Mouse (Mus musculus) Patski (cell line): Measurements from ENCODE around the gene Ksr2. TPM values are rescaled to one million over a fixed set of nuclear protein-coding genes. Genes with fewer than 3 reads are reported as not detected.

Experiments
- ATAC-seq: fragments of 100-300 bp; one replicate; pipeline ENCODE4 v1.8.0; 2021
- CTCF ChIA-PET: fragments of 350-600 bp; sonication (Branson Sonifier 250); formaldehyde crosslinking; loops from one replicate; lab custom pipeline; 2022; ENCODE audit warnings: inconsistent platforms; lab: Charles Lee
- POLR2A ChIA-PET: fragments of 350-600 bp; sonication (Branson Sonifier 250); formaldehyde crosslinking; loops from one replicate; lab custom pipeline; 2022; ENCODE audit warnings: antibody characterized with exemption, inconsistent platforms; lab: Charles Lee
- DNase-seq: peaks from one replicate; pipeline ENCODE4 v3.0.0-alpha.2; 2011; ENCODE audit warnings: low read depth, low spot score
- H3K27me3 ChIP-seq: fragments of 371-371 bp; one replicate; pipeline ENCODE4 v1.5.1; 2021
- CTCF ChIP-seq: fragments of 100-300 bp; IDR thresholded peaks from one replicate; pipeline ENCODE4 v1.5.1; 2021
- in situ Hi-C: fragments of 300-500 bp; cut with MboI; formaldehyde crosslinking; loops from 3 replicates; pipeline ENCODE4 v1.11.1; 2018; ENCODE audit warnings: low pct_unique_long_range_greater_than_20kb, mixed read lengths
- polyA plus RNA-seq: library from polyadenylated mRNA; unstranded; gene quantifications from one replicate; pipeline ENCODE4 v1.2.3, GENCODE M21; 2021

The Ksr2 gene
- polyA plus RNA-seq, 1 experiment from 2014 or later, result not detected

DNA sequence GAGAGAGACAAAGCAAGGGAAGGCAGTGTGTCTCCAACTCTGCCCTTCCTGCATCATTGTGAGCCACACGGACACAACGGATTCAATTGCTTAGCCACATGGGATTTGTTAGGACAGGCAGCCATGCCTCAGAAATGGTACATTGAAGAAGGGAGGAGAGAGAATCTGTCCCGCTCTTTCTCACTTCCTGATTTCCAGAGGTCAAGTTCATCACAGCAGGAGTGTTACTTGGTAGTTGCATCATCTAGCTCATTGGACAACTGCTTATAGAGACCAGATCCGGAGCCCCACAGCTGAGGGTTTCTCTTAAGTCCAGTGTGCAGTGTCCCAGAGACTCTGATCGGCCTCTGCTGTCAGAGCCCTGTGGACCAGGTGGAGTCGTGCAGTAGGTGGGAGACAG, 227.8 kb downstream of the Ksr2 start:
- no peak for ATAC-seq
- CTCF ChIA-PET, result no interaction called here
- in situ Hi-C loops, result no loop called here

DNA sequence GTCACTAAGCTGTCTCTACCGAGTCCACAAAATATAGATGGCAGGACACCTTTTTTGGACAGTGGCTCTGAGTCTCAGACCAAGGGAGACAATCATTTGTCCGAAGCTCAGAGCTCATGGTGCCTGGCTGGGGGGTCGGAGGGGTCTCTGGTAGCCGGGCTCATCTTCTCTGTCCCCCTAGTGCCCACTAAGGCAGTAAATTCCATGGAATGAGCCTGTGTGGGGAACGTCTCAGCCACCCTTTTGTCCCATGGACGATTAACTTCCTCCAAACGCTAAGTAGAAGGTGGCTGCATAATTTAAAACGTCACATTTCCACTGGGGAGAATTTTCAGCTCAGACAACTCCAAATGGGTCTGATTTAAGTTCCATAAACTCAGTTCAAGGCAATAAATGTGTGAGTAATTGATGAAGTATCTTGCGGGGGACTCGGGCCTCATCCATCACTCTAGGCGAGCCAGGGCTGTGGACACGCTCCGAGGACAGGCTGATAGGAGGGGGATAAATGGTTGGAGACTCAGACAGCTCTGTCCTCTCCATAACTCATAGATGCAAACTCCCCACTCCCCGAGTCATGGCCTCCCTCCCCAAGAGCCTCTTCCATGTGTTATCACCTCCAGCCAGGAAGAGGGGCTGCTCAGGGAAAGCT, 237.6 kb downstream of the Ksr2 start:
- ATAC-seq (no peak), DNase-seq (no peak)
- ChIA-PET CTCF (no interaction called here), POLR2A (no interaction called here)
- TF ChIP-seq CTCF, result no peak
- in situ Hi-C loops, result no loop called here
- H3K27me3 ChIP-seq, result no peaks in the 10 kb centered on the region

More for the DNA sequence above, 227.8 kb downstream of the Ksr2 start:
- TF ChIP-seq CTCF, result no peak
- DNase-seq, result no peak
- H3K27me3 ChIP-seq, result no peaks in the 10 kb centered on the region
- POLR2A ChIA-PET, result no interaction called here

DNA sequence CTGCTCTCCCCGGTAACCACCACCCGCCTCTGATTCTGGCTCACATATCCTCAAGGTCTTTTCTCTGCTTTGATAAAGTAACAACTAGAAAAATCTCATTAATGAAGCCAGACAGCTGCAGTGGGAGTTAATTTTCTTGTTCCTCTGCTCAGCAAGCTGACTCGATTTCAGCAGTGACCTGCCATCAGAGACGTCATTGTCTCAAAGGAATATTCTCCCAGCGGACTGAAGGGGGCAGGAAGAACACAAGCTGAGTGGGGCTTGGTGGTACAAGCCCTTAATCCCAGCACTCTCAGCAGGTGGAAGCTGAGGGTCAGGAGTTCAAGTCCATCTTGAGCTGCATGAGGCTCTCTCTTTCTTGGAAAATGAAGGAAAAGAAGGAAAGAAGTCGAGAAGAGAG, 244.8 kb downstream of the Ksr2 start:
- H3K27me3 ChIP-seq, result no peaks in the 10 kb centered on the region
- POLR2A ChIA-PET, result no interaction called here
- in situ Hi-C loops, result no loop called here
- DNase-seq (no peak), ATAC-seq (no peak)
- TF ChIP-seq CTCF, result no peak
- CTCF ChIA-PET, result no interaction called here

DNA sequence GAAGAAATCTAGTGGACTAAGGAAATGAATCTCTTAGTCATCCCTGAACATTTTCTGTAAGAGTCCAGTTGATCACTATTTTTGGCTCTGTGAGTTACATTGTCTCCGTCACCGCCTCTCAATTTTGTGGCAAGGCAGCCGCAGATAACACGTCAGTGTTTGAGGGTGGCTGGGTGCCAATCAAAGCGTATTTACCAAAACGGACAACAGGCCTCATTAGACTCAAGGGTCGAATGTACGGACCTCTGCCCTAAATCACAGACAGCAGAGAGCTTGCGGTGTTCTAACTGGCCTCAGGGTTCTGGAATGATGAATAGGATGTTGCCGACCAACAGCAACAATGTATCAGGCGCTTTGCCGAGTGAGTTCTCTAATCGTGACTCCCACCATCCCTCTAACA, 245.8 kb downstream of the Ksr2 start:
- in situ Hi-C loops, result no loop called here
- no peak for TF ChIP-seq CTCF
- no peaks in the 10 kb centered on the region for H3K27me3 ChIP-seq
- DNase-seq (no peak), ATAC-seq (no peak)
- CTCF ChIA-PET, result no interaction called here
- POLR2A ChIA-PET, result no interaction called here

DNA sequence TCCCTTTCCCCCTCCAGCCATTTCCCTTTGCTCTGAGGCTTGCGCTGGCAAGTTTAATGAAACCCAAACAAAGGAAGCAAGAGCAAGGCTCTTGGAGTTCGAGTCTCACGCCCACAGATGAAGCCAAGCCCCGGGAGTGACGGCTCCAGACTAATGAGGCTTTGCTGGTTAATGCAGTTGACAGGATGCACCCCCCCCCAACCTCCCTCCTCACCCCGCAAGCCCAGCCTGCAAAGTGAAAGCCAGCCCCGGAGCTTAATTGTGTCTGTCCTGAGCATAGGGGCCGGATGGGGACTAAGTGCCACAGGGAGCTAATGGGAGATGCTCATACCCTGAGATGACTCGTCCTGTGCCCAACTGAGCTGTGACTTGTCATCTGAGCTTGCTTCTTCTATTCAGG, 251.4 kb downstream of the Ksr2 start:
- TF ChIP-seq CTCF, result no peak
- in situ Hi-C loops, result no loop called here
- DNase-seq (no peak), ATAC-seq (no peak)
- CTCF ChIA-PET, result interaction anchor here (1.6 kb wide), 1 partner anchor 16 kb away, joined by 3 read pairs; no protein-coding TSS in a partner anchor
- POLR2A ChIA-PET, result no interaction called here
- no peaks in the 10 kb centered on the region for H3K27me3 ChIP-seq

DNA sequence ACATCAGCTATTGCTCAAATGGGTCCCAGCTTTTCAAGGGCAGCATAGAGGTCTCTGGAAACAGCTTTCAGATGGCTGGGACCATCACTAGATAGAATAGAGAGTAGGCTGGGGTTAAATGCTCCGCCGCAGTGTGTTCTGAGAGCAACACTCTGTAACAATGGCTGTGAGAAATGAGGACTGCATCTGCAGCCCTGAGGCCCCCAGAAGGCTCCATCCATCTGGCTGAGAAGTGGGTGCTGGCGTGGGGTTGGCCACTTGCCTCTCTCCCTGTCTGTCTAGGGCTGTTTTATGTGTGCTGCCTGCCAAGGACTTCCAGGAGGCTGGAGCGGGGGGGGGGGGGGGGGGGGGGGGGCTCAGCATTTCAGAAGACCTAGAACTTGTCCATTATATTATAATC, 253.5 kb downstream of the Ksr2 start:
- in situ Hi-C loops, result no loop called here
- DNase-seq (no peak), ATAC-seq (no peak)
- TF ChIP-seq CTCF, result no peak
- CTCF ChIA-PET, result no interaction called here
- no peaks in the 10 kb centered on the region for H3K27me3 ChIP-seq
- POLR2A ChIA-PET, result no interaction called here

DNA sequence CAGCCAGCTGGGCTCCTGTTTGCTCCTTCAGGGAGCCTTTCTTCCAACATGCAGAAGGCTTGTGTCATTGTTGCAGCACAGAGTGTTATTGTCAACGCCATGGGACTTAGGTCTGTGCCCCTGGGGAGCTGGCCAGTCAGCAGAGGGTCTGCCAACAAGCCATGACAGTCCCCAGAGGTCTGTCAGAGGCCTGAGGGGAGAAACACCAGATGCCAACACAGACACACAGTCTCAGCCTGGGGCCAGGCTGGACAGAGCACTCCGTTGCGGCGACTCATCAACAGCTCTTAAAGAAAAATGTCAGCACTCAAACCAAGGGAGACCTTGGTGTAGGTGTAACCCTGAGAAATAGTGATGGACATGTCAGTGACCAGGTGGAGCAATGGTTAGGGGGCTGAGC, 255.5 kb downstream of the Ksr2 start:
- ChIA-PET CTCF (no interaction called here), POLR2A (no interaction called here)
- in situ Hi-C loops, result no loop called here
- no peaks in the 10 kb centered on the region for H3K27me3 ChIP-seq
- no peak for ATAC-seq
- TF ChIP-seq CTCF, result no peak
- no peak for DNase-seq

DNA sequence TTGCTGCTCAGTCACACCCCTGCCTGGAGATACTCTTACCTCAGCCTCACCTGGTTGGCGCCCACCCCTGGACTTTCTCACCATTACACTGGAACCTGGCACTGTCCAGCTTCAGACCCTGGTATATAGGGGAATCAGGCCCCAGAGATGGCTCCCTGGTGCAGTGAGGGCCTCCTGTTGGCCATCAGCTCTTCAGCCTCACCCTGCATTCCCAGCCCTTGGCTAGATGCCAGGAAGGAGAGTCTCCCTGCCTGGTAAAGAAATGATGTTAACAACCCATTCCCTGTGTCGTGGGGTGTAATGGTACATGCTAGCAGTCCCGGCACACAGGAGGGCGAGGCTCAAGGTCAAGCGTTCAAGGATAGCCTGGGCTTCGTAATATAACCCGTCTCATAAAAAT, 256.0 kb downstream of the Ksr2 start:
- ChIA-PET POLR2A (no interaction called here), CTCF (no interaction called here)
- in situ Hi-C loops, result no loop called here
- DNase-seq (no peak), ATAC-seq (no peak)
- no peak for TF ChIP-seq CTCF
- no peaks in the 10 kb centered on the region for H3K27me3 ChIP-seq

DNA sequence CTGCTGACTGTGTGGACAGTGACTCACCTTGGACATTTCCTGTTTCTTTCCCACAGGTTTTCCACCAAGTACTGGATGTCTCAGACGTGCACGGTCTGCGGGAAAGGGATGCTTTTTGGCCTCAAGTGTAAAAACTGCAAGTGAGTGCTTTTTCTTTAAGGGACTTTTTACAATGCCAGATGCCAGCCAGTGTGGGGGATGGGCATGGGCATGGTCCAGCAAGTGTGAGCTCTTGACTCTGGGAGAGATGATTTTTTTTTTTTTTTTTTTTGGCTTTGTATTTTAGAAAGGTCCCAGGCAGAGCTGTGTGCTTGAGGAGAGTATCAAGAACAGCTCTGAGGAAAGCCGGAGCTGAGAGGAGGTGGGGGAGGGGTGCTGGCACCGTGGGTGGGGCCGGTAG, 257.6 kb downstream of the Ksr2 start:
- no peak for DNase-seq
- TF ChIP-seq CTCF, result no peak
- in situ Hi-C loops, result no loop called here
- ChIA-PET POLR2A (interaction anchor here (0.6 kb wide), 1 partner anchor 92 kb away, joined by 3 read pairs; no protein-coding TSS in a partner anchor), CTCF (no interaction called here)
- H3K27me3 ChIP-seq, result no peaks in the 10 kb centered on the region
- ATAC-seq, result no peak

DNA sequence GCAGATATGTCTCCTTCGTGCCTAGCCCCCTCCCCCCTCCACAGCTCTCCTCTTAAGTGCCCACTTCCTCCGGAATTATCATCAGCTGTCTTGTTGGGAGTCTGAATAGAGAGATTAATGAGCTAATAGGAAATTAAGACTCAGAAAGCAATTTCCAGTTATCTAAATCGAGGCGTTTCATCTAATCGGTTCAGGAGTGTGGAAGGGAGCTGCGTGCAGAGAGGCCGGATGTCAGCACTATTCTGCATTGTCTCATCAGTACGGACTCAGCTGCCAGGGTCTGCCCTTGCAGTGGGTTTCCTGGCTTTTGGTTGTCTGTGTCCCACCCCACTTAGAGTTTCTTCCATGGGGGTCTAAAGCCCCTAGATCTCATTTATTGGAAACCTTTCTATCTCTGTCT, 262.0 kb downstream of the Ksr2 start:
- POLR2A ChIA-PET, result no interaction called here
- CTCF ChIA-PET, result no interaction called here
- no peak for TF ChIP-seq CTCF
- DNase-seq, result no peak
- in situ Hi-C loops, result no loop called here
- H3K27me3 ChIP-seq, result peaks cover 5% of the 10 kb centered on the region
- ATAC-seq, result no peak

DNA sequence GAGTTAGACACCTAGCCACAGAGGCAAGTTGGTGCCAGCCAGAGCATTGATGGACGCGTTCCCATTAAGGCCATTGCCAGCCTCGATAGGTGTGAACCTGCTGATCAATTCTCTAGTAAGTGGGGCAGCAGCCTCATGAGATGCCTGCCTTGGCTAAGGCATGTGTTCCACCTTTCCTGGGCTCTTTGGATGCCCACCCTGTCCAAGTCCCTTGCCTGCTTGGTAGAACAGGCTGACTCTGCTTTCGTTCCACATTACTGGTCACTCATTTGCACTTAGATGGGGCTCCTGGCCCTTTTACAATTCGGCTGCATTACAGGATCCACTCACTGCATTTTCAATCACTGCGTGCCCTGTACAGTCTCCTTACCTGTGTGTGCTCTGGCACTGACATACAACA, 263.4 kb downstream of the Ksr2 start:
- H3K27me3 ChIP-seq, result peaks cover 5% of the 10 kb centered on the region
- CTCF ChIA-PET, result no interaction called here
- DNase-seq (no peak), ATAC-seq (no peak)
- TF ChIP-seq CTCF, result no peak
- POLR2A ChIA-PET, result no interaction called here
- in situ Hi-C loops, result no loop called here

DNA sequence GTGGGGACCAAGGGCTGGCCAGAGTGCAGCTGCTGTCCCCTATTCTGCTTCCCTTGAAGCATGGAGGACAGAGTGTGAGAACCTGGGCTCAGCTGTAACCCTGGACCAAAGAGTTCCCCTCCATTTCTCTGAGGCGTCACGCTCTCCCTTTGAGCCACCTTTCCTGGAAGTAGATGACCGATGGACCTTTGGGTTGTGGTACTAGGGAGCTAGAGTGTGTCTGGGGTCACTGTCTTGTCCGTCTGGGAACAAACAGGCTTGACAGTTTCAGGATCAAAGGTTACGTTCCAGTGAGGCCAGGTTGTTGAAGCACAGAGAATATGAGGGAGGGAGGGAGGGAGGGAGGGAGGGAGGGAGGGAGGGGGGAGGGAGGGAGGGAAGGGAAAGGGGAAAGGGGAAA, 264.6 kb downstream of the Ksr2 start:
- ATAC-seq (no peak), DNase-seq (no peak)
- ChIA-PET POLR2A (no interaction called here), CTCF (no interaction called here)
- no peak for TF ChIP-seq CTCF
- peaks cover 5% of the 10 kb centered on the region for H3K27me3 ChIP-seq
- in situ Hi-C loops, result no loop called here
